Mouse (Mus musculus): ENCODE data around the gene Ffar3. TPM values are rescaled to one million over a fixed set of nuclear protein-coding genes. Genes with fewer than 3 reads are reported as not detected.
"Not testable (repeated sequence)": the region's sequence is repeated elsewhere in the genome, so short reads cannot be mapped to it uniquely, and the experiment has no call there.

The Ffar3 gene
- total RNA-seq, 2 experiments from 2014 or later: 0.24 to 0.32 TPM

DNA sequence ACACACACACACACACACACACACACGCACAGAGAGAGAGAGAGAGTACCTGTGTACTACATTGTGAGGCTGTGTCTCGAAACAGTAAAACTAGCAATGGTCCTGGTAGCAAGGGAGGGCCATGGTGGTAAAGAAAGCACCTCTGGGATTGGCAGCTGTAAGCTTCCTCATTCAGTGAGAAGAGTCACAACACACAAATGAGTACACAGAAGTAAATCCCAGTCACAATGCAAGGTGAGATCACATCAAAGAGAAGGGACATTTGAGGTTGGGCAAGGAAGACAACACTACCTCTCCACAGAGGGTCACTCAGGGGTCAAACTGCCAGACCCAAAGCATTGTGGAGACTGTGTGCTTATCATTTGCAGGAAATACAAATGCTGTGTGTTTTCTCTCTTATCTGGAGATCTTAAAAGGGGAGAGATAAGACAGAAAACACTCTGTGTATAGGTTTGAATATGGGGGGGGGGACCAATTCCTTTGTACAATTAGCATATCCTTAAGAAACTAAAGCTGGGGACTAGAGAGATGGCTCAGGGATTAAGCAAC, 9.4 kb downstream of the Ffar3 start:
- no peak for DNase-seq (ENCODE audit: low spot score in 2 of 2)

DNA sequence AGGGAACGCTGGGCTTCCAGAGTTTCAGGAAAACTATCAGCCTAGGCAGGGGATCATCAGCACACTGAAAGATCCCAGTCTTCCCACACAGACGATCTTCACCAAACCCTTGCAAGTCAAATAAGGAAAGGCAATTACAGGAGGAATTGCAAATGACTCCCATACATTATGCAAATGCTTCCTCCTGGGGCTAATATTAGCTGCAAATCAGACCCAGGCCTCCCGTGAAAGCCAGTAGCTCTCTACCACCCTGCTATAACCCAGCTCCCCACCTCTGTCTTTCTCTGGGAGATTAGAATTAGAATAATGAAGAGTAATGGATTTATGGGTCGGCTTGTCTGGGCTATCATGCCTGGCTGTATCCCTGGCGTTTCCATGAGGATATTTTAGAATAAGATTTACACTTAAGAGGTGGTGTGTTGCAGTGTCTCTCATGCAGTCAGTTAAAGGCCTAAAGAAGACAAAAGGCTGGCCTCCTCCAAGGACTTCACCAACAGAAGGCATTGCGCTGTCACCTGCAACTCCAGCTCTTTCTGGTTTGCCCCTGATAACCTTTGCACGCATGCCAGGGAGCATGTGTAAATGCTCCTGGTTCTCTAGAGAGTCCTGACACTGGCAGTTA, 11.2 kb downstream of the Ffar3 start:
- no peak for DNase-seq (ENCODE audit: low spot score in 2 of 2)

DNA sequence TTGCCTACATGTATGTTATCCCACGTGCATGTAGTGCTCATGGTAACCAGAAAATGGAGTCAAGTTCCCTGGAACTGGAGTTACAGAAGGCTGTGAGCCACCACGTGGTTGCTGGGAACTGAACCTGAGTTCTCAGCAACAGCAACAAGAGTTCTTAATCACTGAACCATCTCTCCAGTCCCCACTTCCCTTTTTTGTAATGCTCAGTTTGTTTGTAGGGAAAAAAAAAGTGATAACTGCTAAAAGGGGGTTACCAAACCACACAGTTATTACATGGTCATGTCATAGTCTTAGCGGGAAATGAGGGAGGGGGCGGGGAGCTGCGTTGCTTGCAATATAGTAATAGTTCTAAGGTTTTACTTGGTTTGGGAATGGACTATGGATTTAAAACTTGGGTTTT, 13.9 kb downstream of the Ffar3 start:
- no peak for DNase-seq (ENCODE audit: low spot score in 2 of 2)

DNA sequence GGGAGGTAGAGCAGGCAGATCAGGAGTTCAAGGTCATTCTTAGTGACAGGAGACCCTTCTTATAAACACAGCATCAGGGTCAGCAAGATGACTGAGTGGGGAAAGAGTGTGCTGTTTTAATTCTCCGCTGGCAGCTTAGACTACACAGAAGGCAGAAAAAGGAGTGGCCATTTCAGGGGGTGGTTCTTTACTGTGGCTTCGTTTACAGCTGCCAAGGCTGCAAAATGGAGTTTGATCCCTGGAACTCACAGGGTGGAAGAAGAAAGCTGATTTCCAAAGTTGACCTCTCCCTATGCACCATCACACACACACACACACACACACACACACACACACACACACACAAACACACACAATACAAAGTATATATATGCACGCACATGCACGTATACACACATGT, 14.6 kb downstream of the Ffar3 start:
- DNase-seq (ENCODE audit: low spot score in 2 of 2): no peak

DNA sequence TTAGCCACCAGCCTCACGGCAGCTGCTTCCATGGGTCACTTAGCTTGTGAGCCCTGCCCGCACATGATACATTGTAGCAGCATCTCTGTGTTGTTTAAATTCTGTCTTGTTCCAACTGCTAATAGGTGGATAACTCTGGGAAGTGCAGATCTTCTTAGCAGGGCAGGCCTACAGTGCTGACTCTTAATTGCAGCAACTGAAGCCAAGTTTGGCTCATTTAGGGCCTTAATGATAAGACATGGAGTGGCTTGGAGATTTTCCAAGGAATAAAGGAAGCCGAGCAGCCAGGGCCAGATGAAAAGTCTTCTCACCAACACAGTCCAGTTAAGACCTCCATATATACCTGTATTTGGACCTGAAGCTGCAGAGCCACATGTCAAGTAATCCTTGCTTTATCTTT, 15.7 kb downstream of the Ffar3 start:
- DNase-seq (ENCODE audit: low spot score in 2 of 2): no peak

DNA sequence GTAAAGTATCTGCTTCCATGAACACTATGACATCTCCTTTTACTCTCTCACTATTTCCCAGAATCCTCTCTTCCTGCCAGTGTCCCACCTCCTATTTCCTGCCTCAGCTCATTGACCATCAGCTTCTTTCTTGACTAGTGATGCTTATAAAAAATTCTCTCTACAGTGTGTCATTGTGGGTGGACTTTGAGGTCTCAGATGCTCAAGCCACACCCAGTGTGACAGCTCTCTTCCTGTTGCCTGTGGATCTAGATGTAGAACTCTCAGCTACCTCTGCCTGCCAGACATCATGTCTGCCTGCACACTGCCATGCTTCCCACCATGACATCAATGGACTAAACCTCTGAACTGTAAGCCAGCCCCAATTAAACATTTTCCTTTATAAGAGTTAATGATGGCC, 18.7 kb downstream of the Ffar3 start:
- DNase-seq (ENCODE audit: low spot score in 2 of 2): no peak

DNA sequence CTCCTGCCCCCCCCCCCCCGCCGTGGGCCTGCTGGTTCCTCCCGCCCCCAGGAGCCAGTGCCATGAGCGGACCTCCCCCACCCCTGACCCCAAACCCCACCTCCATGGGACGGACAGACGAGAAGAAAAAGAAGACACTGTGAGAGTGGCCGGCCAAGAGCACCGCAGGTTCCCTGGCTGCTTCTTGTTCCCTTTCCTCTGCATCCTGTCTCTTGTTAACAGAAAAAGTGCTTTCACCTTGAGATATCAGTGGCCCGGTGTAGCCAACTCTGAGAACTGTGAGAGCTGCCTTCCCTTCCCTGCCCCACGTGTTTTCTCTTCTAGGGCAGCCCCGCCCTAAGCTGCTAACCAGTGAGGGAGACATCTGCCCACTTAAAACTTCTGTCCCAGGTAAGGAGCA, 23.3 kb downstream of the Ffar3 start:
- DNase-seq (ENCODE audit: low spot score in 2 of 2): not testable (repeated sequence)

DNA sequence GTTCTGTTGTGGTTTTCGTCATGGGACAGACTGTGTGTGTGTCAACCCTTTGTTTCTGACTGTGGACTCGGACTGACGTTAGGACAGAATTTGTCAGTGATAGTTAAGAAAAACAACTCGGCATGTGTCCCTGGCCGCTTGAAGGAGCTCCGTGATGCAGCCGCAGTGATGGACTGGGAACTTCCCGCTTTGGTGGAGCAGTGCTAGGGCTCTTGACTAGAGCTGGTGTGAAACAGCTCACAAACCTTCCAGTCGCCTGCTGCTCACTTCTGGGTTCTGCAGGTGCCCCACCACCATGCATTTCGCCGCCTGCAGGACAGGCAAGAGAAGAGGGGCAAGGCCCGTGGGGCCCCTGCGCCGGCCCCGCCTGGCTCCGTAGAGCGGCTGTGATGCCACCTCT, 23.7 kb downstream of the Ffar3 start:
- no peak for DNase-seq (ENCODE audit: low spot score in 2 of 2)

DNA sequence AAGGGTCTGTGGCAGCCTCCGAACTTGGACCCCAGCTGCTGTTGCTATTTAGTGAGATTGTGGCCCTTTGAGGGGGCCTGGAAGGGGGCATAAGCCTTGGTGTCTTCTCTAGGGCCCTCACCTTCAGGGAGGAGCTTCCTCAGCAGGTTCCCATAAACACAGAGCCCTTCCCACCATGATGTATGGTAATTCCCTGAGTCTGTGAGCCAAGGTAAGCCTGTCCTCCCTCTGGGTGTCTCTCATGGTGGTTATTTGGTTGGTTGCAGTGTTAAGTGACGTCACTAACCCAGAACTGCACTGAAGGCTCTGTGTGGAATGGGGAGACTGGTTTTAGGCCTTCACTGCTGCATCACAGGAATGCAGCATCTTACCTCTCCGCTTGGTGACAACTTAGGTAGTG, 26.6 kb downstream of the Ffar3 start:
- DNase-seq (ENCODE audit: low spot score in 2 of 2): no peak

DNA sequence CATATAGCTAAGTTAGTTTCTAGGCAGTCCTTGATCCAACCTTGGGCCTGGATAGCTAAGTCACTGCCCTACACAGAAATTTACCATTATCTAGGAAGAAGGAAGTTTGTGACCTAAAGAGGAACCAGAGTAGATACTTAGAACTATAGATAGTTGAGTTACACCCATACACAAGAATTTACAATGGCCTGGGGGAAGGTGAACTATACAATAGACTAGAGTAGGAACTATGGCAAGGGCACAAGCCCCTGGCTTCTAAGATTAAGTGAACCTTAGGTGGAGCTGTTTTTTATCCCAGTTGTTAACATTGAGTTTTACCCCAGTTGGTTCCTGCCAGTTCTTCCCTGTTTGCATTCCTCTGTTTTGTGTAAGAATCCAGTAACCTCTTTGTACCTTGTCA, 27.1 kb downstream of the Ffar3 start:
- not testable (repeated sequence) for DNase-seq (ENCODE audit: low spot score in 2 of 2)

DNA sequence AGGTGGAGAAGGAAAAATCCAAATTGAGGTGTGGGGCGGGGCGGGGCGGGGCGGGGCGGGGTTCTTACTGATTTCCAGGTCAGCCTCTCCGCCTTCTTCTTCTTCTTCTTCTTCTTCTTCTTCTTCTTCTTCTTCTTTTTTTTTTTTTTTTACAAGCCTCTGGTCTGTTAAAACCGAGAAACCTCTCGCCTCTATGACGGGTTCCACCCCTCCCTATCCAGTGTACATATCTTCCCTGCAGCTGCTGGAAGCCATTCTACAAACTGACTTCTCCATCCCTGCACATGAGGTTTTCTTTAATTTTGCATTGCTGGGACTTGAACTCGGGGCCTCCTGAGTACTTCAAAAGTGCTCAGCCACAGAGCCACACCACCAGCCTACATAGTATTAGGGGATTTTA, 29.3 kb downstream of the Ffar3 start:
- DNase-seq (ENCODE audit: low spot score in 2 of 2): no peak

DNA sequence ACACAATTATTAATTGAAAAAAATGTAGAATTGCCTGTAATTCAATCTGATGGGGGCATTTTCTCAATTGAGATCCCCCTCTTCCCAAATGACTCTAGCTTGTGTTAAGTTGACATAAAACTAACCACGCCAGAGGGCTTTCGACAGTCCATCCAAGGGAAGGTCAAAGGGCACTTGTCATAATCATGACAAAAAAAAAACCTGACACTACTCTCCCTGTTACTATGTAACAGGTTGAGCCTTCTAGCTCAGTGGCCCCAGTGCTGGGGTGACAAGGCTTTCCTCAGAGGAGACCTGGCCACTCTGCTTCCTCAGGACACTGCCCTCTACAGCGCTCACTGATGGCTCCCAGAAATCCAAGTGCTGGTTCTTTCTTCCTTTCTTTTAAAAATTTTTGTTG, 31.7 kb downstream of the Ffar3 start:
- no peak for DNase-seq (ENCODE audit: low spot score in 2 of 2)

DNA sequence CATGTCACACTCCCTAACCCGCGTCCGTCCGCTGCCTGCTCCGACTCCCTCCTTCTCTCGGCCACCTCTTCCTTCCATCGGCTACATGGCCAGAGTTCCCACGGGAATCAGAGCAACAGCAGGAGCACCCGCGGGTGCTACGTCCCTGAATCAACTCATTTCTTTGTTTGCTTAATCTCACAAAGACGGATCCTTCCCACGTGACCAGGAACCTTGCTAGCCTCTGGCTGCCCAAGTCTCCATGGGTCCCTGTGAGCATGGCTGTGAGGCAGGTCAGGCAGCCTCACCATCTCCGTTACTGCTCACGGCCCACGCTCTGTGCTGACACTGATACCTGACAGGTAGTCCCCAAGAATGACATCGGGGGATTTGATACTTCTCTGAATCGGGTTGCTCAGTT, 32.3 kb downstream of the Ffar3 start, which contains the start of gene Ffar2:
Ffar2 (minus strand) TSS at position 101 of the 400 bp plus-strand sequence.
- no peak for DNase-seq (ENCODE audit: low spot score in 2 of 2)

DNA sequence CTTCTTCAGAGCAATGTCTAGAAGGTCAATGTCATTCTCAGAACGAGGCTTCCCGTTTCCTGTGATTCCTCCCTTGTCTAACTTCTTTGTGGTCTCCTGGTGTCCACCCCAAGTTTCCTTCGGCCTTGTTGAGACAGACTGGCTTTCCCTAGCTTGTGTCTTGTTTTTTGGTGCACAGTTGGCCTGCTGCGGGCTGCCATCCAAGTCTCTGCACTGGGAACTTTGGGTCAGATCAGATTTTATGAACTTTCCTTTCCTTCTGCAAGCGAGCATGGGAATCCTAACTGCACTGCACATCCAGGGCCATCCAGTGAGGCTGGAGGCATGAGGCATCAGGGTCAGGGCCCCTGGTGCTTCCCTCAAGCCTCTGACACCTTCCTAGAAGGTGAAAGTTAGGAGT, 34.4 kb downstream of the Ffar3 start:
- DNase-seq (ENCODE audit: low spot score in 2 of 2): no peak

DNA sequence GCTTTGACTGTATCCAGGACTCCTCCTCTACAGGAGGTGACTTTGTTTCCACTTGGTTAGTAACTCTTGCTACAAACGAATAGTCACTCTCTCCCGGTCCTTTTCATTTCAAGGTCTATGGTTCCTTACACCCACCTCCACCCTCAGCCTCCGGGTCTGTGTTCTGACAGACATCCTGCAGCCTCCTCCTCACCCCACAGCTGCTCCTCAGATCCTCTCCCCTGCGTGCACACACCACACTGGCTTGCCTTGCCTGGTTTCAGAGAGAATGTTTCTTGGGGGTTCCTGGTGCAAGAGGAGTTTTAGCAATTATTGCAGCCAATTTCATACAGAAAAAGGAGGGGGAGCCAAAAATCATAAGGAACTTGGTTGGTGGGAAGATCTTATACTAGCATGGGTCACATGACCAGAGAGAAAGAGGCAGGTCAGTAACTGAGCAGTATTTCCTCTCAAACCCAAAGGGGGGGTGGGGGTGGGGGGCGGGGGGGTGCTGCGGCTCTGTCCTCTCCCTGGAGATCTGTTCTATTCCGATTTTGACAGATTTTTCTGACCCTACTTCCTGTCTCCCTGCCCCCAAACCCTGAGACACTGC, 35.0 kb downstream of the Ffar3 start:
- DNase-seq (ENCODE audit: low spot score in 2 of 2): no peak

DNA sequence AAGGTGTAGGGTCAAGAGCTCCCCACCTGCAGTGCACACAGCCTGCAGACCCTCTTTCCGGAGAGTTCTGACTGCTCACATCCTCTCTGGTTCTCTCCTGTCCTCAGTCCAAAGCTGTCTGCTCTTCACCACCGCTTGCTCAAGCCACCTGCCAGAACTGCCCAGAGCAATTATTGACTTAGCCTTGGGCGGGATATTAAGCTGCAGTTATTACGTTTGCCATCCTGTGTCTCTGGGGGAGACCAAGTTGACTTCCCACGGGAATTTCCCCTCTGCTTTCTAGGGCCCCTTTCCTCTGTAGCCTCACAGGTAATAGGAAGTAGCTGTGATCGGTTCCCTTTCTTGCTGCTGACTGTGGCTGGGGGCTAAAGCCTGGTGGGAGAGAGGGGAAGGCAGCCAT, 35.8 kb downstream of the Ffar3 start:
- no peak for DNase-seq (ENCODE audit: low spot score in 2 of 2)

DNA sequence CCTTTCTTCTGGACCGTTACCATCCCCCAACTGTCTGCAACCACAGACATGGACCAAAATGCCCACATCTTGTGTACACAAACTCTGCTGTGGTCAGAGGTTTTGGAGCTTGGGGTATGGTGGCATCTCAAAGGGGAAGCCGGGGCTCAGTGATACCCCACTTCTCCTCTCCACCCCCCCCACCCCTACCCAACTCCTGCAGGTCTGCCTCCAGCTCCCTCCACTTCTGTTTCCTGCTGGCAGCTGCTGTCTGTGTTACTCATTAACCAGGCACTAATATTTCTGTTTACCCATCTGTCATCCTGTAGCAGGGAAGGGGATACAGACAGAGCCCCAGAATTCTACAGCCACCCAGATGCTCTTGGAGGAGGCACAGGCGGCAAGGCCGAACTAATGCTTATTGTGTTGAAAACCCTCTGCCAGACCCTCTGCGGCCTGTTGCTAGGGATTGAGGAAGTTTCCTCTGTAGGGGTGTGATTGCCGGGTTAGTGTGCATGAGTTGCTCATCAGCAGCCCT, 43.6 kb downstream of the Ffar3 start:
- peak; percentile 12 to 20 for DNase-seq (ENCODE audit: low spot score in 2 of 2)

DNA sequence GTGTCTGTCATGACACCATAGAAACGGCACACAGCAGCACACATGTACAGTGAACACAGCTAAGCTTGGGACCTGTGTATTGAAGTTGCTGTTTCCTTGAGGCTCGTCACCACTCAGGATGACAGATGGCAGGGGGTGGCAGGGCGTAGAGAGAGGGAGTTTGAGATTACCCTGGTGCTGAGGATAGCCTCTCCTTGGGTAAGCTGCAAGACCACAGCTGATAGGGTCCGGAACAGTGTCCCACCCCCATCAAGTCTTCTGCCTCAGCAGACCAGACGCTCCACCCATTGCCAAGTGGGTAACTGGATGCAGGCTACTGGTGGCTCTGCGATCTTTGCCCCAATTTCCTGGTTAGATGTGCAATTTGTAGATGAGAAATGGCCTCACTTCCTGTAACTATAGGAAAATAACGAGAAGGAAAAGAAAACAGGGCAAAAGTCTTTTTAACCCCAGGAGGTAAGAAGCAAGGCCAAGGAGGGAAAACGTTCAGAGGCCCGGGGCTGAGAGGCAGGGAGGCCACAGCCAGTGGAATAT, 44.2 kb downstream of the Ffar3 start:
- DNase-seq (ENCODE audit: low spot score in 2 of 2): no peak

DNA sequence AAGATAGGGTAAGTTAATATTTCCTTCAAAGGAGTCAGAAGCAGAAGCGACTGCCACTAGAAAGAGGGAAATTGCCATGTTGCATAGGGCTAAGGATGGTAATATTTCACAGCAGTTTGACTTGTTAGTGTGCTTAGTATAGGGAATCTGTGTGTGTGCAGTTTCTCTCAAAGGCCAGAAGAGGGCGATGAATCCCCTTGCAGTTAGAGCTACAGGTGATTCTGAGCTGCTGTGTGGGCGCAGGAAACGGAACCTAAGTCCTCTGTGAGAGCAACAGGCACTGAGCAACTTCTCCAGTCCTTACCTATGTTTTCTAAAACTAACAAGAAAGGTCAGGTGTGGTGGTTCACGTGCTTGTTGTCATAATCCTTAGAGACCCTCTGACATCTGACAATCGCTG, 45.7 kb downstream of the Ffar3 start:
- DNase-seq (ENCODE audit: low spot score in 2 of 2): no peak

DNA sequence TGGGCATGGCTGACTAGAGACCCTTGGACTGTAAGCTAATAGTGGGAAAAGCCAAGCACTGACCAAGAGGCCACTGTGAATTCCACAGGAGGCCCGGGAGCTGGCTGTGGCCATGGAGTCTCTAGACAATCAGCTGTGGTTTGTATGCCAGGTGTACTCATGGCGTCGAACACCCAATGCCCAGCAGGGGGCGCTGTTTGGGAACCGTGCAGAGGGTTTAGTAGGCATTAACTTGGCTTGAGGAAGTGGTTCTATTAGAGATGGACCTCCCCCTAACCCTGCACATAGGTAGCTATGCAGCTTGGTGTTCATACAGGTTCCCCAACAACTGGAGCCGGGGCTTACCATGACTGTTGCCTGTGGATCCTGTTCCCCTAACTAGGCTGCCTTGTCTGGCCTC, 50.1 kb downstream of the Ffar3 start:
- no peak for DNase-seq (ENCODE audit: low spot score in 2 of 2)

Measured in layer of hippocampus, postnatal 14 days (tissue).